Mouse (Mus musculus): ENCODE measurements around the gene Abtb1. TPM values are rescaled to one million over a fixed set of nuclear protein-coding genes. Genes with fewer than 3 reads are reported as not detected.

The Abtb1 gene
- 23.0 and 23.5 TPM in 2 replicates for polyA plus RNA-seq (2016; fragmentation: Nextera tagmentation; extraction: Ambion mirVana)

GRCm38 (mm10) chr6:88841781-88842689, at the start of gene Abtb1:
TSS of gene Abtb1 (minus strand) at chr6:88841984.
- peak within 1 kb of the TSS; percentile 87 for H3K27ac ChIP-seq
- peak; percentile 95 for ATAC-seq (ENCODE audit: low FRiP score)
- H3K27me3 ChIP-seq, result 0 out of 2 replicates have a peak, but pooled peaks cover 3% of the 10 kb centered on the region
- peaks cover 23% of the 10 kb centered on the region for H3K4me1 ChIP-seq
- under 1% methylated on average over 66 of the region's 72 CpGs for WGBS
- H3K4me2 ChIP-seq, result peak within 1 kb of the TSS; percentile 86
- no peaks in the 10 kb centered on the region for H3K9me3 ChIP-seq
- peak within 1 kb of the TSS; percentile 69 for H3K4me3 ChIP-seq (replicated peaks)
- peaks cover 32% of the 10 kb centered on the region for H3K36me3 ChIP-seq (replicated peaks)
- peak within 1 kb of the TSS; percentile 82 for H3K9ac ChIP-seq

- H3K4me3 ChIP-seq (replicated peaks), result no peak overlapping the region
- 89% methylated on average over 7 of the region's 7 CpGs for WGBS
- no peaks in the 10 kb centered on the region for H3K27me3 ChIP-seq
- peaks cover 13% of the 10 kb centered on the region for H3K4me1 ChIP-seq
- no peak overlapping the region for H3K27ac ChIP-seq
- H3K36me3 ChIP-seq (replicated peaks), result peaks cover 99% of the 10 kb centered on the region
- H3K9ac ChIP-seq, result no peak overlapping the region
- no peak for ATAC-seq (ENCODE audit: low FRiP score)
- no peak overlapping the region for H3K4me2 ChIP-seq
- no peaks in the 10 kb centered on the region for H3K9me3 ChIP-seq
These were observed 49.0 kb upstream of the Abtb1 start for GRCm38 (mm10) chr6:88890832-88891231.

DNA sequence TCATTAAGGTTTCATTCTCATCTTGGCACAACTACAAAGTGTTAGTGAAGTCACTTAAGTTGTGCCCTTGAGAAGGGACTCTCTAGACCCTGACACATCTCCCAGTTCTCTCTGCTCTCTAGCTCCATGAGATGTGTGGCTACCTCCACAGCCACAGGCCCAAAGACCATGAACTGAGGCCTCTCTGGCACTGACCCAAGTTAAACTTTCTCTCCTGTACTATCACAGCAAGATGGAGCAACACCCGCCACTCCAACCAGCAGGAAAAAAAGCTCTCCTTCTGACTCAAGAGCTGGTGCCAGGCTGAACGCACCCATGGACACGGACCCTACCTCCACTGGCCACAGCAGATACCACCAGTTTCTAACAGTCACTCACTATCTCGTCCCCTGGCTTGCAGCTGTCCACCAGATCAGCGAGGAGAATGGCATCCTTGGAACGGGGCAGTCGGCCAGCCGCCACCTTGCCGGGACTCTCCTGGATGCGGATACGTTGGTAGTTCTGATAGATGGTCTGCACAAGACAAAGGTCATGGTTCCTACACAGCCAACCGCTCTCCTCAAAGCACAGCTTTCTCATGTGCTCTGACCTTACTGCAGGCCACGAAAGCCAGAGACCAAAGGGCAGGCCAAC, 47.7 kb upstream of the Abtb1 start:
- no peak overlapping the region for H3K27ac ChIP-seq
- no peak overlapping the region for H3K4me2 ChIP-seq
- H3K36me3 ChIP-seq (replicated peaks), result peaks cover 99% of the 10 kb centered on the region
- no peaks in the 10 kb centered on the region for H3K9me3 ChIP-seq
- 93% methylated on average over 13 of the region's 13 CpGs for WGBS
- H3K4me3 ChIP-seq (replicated peaks), result no peak overlapping the region
- no peak overlapping the region for H3K9ac ChIP-seq
- no peak for ATAC-seq (ENCODE audit: low FRiP score)
- peaks cover 8% of the 10 kb centered on the region for H3K4me1 ChIP-seq
- no peaks in the 10 kb centered on the region for H3K27me3 ChIP-seq

DNA sequence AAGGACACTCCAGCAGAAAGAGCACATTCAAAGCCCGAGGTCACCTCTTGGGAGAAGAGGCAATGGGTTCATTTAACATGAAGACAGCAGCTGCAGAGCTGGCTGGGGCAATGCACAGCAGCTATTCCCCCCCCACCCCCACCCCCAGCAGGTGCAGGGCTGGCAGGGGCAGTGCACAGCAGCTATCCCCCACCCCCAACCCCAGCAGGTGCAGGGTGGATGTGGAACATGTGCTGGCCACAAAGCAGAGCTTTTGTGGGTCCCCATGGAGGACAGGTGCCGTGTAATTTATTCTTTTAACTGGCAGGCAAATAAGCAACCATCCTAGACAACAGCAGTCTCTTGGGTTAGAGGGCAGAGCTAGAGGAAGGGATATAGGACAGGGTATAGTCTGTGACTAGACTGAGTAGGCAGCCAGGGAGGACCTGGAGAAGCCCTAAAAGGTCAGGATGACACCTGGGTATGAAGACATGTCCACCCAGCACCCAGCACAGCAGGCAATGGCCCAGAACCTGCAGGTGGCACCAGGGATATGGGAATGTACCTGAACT, 44.7 kb upstream of the Abtb1 start:
- no peak overlapping the region for H3K9ac ChIP-seq

GRCm38 (mm10) chr6:88885644-88886416, 44.0 kb upstream of the Abtb1 start:
- ATAC-seq (ENCODE audit: low FRiP score), result no peak
- WGBS, result 89% methylated on average over 12 of the region's 12 CpGs

More for the DNA sequence above, 44.7 kb upstream of the Abtb1 start:
- peak; percentile 72 for ATAC-seq (ENCODE audit: low FRiP score)
- H3K27ac ChIP-seq, result peak overlapping the region; percentile 53; the same call in 1 of the 2 replicates
- H3K27me3 ChIP-seq, result no peaks in the 10 kb centered on the region
- no peak overlapping the region for H3K4me2 ChIP-seq
- no peak overlapping the region for H3K4me3 ChIP-seq (replicated peaks)
- peaks cover 17% of the 10 kb centered on the region for H3K4me1 ChIP-seq
- no peaks in the 10 kb centered on the region for H3K9me3 ChIP-seq
- 71% methylated on average over 2 of the region's 2 CpGs for WGBS
- H3K36me3 ChIP-seq (replicated peaks), result peaks cover 97% of the 10 kb centered on the region

DNA sequence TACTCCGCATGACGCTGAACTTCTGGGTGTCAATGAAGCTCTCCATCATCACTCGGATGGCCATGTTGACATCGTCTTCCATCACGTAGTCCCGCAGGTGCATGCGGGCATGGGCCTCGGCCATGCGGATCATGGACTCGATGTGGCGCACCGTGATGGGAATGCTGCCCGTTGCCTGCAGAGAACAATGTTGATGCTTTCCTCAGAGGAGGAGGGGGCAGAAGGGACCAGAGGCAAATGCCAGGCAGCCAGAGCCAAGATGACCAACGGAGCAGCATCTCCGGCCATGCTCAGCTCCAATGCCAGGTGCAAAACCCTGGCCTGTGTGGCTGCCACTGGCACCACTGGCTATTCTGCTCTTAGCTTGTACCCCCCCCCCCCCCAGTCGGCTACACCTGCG, 42.9 kb upstream of the Abtb1 start:
- WGBS, result 96% methylated on average over 17 of the region's 17 CpGs

More at GRCm38 (mm10) chr6:88885644-88886416, 44.0 kb upstream of the Abtb1 start:
- Histone ChIP-seq H3K4me3 (replicated peaks) (no peak overlapping the region), H3K4me1 (peaks cover 17% of the 10 kb centered on the region), H3K4me2 (no peak overlapping the region), H3K27ac (0 out of 2 replicates have a peak overlapping the region, but pooled peaks have one; percentile 59), H3K9ac (no peak overlapping the region), H3K9me3 (no peaks in the 10 kb centered on the region), H3K36me3 (replicated peaks) (peaks cover 92% of the 10 kb centered on the region), H3K27me3 (no peaks in the 10 kb centered on the region)

GRCm38 (mm10) chr6:88884195-88884594, 42.4 kb upstream of the Abtb1 start:
- 96% methylated on average over 10 of the region's 10 CpGs for WGBS
- Histone ChIP-seq H3K36me3 (replicated peaks) (peaks cover 82% of the 10 kb centered on the region), H3K9ac (no peak overlapping the region), H3K4me1 (peaks cover 20% of the 10 kb centered on the region), H3K27ac (no peak overlapping the region), H3K27me3 (no peaks in the 10 kb centered on the region), H3K9me3 (no peaks in the 10 kb centered on the region), H3K4me2 (no peak overlapping the region), H3K4me3 (replicated peaks) (no peak overlapping the region)
- no peak for ATAC-seq (ENCODE audit: low FRiP score)

More for the DNA sequence above, 42.9 kb upstream of the Abtb1 start:
- no peak overlapping the region for H3K9ac ChIP-seq
- H3K4me1 ChIP-seq, result peaks cover 20% of the 10 kb centered on the region
- ATAC-seq (ENCODE audit: low FRiP score), result no peak
- no peaks in the 10 kb centered on the region for H3K9me3 ChIP-seq
- peaks cover 87% of the 10 kb centered on the region for H3K36me3 ChIP-seq (replicated peaks)
- no peak overlapping the region for H3K4me2 ChIP-seq
- no peak overlapping the region for H3K27ac ChIP-seq
- H3K4me3 ChIP-seq (replicated peaks), result no peak overlapping the region
- H3K27me3 ChIP-seq, result no peaks in the 10 kb centered on the region

DNA sequence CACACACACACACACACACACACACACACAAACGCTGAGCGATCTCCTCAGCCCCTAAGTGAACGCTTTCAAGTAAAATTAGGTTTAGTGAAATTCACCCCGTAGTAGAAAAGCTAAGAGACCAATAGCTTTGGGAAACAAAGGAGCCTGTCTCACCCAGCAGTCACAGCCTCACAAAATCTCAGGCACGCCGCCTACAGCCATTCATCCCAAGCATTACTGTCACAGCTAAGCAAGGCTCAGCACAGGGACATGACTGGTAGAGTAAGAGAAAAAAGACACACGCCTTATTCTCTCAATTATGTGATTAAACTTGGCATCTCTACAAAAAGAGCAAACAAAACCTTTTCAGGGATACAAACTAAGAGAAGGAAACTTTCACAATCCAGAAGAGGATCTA, 39.5 kb upstream of the Abtb1 start:
- Histone ChIP-seq H3K4me2 (no peak overlapping the region), H3K27me3 (no peaks in the 10 kb centered on the region), H3K9ac (no peak overlapping the region), H3K27ac (peak overlapping the region; percentile 65), H3K36me3 (replicated peaks) (peaks cover 54% of the 10 kb centered on the region), H3K4me1 (peaks cover 13% of the 10 kb centered on the region), H3K4me3 (replicated peaks) (no peak overlapping the region), H3K9me3 (no peaks in the 10 kb centered on the region)
- 64% methylated on average over 7 of the region's 7 CpGs for WGBS
- peak; percentile 55; the same call in 1 of the 2 replicates for ATAC-seq (ENCODE audit: low FRiP score)

DNA sequence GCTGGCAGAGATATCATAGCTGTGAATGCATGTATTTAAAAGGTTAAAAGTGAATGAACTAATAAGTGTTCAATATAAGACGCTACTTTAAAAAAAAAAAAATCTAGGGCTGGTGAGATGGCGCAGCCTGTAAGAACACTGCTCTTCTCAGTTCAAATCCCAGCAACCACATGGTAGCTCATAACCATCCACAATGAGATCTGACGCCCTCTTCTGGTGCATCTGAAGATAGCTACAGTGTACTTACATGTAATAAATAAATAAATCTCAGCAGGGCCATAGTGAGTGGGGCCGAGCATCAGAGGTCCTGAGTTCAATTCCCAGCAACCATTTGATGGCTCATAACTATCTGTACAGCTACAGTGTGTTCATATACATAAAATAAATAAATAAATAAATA, 37.7 kb upstream of the Abtb1 start:
- H3K4me1 ChIP-seq, result peaks cover 15% of the 10 kb centered on the region
- peaks cover 35% of the 10 kb centered on the region for H3K36me3 ChIP-seq (replicated peaks)
- H3K9me3 ChIP-seq, result 0 out of 2 replicates have a peak, but pooled peaks cover 4% of the 10 kb centered on the region
- no peak overlapping the region for H3K27ac ChIP-seq
- peaks cover 11% of the 10 kb centered on the region for H3K27me3 ChIP-seq
- no peak overlapping the region for H3K4me3 ChIP-seq (replicated peaks)
- no peak for ATAC-seq (ENCODE audit: low FRiP score)
- H3K9ac ChIP-seq, result no peak overlapping the region
- WGBS, result 67% methylated on average over 4 of the region's 4 CpGs
- no peak overlapping the region for H3K4me2 ChIP-seq

DNA sequence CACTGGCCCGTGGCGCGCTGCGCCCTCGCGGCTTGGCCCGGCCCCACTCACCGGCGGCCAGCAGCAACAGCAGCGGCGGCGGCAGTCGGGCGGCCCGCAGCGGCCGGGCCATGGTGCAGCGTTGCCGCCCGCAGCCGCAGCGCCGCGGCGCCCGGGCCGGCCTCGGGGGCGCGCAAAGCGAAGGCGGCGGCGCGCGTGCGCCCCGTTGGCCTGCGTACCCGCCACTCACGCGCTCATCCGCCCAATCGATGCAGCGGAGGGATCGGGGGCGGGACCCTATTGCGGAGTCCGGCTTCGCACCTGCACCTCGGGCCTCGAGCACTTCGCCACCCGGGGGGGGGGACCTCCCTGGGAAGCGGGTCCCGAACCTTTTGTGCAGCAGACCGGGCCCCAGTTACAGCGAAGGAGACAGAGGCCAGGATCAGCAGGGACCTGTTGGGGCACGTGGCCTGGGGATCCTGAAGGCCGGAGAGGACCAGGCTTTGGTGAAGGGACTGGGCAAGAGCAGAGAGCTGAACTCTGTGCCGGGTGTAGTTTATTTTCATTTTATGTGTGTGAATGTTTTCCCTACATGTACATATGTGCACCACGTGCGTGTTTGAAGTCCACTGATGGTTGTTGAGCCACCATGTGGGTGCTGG, 33.2 kb upstream of the Abtb1 start, which contains the start of gene Podxl2:
Gene Podxl2 (minus strand): TSS at position 177 of the 641 bp plus-strand sequence.
- Histone ChIP-seq H3K27ac (peak within 1 kb of the TSS; percentile 88), H3K4me2 (peak within 1 kb of the TSS; percentile 92), H3K4me3 (replicated peaks) (peak within 1 kb of the TSS; percentile 92), H3K9me3 (0 out of 2 replicates have a peak, but pooled peaks cover 4% of the 10 kb centered on the region), H3K27me3 (peaks cover 11% of the 10 kb centered on the region), H3K9ac (peak within 1 kb of the TSS; percentile 96), H3K4me1 (peaks cover 43% of the 10 kb centered on the region), H3K36me3 (replicated peaks) (no peaks in the 10 kb centered on the region)
- ATAC-seq (ENCODE audit: low FRiP score), result peak; percentile 79
- 4% methylated on average over 54 of the region's 63 CpGs for WGBS
